Mouse (Mus musculus) thymus, adult 18-20 months (tissue): ENCODE data around the gene Wwc1.
"Not testable (repeated sequence)": the region's sequence is repeated elsewhere in the genome, so short reads cannot be mapped to it uniquely, and the experiment has no call there.

Experiments
- DNase-seq, 2 experiments: peaks; one replicate each; pipeline ENCODE4 v3.0.0; 2022; ENCODE audit warnings: mixed read lengths in 2 of 2

The Wwc1 gene

DNA sequence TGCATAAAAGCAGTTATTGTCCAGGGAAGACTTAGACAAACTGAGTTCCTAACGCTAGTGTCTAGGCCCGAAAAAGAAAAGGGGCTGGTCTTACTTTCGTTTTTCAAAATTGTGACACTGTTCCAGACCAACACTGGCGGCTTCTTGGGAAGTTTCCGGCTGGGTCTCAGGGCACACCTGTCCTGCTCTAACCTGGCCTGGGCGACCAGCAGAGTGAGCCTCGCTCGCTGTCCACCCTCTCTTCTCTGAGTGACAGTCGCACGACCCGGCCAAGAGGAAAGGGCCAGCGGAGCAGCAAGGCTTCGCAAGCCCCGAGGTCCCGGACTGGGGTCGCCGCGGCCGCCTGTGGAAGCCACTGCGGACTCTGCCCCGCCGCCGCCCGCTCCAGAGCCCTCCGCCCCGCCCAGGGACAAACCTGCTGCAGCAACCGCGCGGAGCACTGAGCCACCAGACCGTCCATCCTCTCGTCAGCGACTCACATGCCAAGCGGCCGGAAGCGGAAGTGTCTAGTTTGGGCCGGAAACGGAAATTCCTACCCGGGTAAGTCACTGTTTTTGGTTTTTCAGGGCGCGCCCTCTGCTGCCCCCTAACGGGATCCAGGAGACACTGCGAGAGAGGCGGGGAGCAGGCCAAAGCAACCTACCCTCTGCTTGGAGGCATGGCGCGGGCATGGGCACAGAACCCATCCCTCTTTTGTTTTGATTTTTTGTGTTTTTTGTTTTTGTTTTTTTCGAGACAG lies 146.1 kb downstream of the Wwc1 start, which contains the start of gene Rars:
TSS of gene Rars (minus strand) at position 485 of the 739 bp plus-strand sequence.
- DNase-seq: peak; percentile 81 to 90

DNA sequence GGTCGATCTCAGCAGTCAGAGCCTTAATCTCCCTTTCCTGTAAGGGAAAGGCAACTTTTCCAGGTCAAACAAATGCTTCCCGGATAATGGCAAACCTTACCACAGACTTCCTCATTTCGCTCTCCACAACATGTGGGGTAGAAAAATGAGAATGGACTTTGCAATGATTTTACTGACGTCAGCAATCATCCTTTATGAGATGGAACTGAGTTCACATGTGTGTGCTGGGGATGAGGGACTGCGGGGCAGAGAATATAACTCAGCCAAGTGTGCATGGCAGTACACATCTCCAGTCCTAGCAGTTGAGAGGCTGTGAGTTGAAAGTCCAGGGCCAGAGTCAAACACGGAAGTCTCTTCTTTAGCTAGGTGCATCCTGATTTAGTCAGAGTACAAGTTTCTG lies 147.1 kb downstream of the Wwc1 start:
- DNase-seq: no peak

- no peak for DNase-seq
Observed at GRCm38 (mm10) chr11:35832139-35832538, 148.2 kb downstream of the Wwc1 start.

DNA sequence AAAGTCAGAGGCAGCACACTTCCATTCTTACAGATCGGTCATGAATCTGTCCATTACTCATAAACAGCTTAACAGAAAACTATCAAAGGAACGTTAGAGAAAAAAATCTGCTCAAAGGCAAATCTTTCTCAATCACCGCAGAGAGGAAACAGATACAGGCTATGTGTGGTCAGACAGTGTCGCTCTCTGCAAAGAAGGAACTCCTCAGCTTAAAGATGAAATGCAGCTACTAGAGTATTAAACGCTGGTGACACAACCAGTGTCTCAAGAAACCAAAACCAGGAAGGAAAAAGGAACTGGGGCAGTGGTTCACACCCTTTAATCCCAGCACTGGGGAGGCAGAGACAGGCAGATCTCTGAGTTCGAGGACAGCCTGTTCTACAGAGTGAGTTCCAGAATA lies 152.6 kb downstream of the Wwc1 start:
- DNase-seq: no peak

GRCm38 (mm10) chr11:35816316-35816715 lies 164.0 kb downstream of the Wwc1 start:
- DNase-seq: no peak

- no peak for DNase-seq
Observed at GRCm38 (mm10) chr11:35811458-35811857, 168.9 kb downstream of the Wwc1 start.

- DNase-seq: no peak
Observed at GRCm38 (mm10) chr11:35801332-35801731, 179.0 kb downstream of the Wwc1 start.

DNA sequence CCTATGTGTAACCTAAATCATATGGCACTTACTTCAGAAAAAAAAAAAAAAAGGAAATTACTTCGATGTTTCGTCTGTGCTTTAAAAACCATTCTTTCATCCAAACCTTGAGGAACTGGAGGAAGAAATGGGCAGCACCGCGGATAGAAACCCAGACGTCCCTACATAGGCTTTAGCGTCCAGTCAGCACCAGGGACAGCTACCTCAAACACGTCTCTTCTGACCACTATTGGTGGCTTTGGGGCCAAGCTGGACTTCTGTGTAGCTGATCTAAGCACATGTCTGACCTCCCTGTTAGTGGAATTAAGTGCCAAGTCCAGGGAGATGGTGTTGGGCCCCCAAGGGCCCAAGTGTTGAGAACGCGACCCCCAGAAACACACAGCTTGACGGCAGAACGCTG lies 181.5 kb downstream of the Wwc1 start, which contains the start of gene Fbll1:
TSS of gene Fbll1 (minus strand) at position 11 of the 400 bp plus-strand sequence.
- no peak for DNase-seq

GRCm38 (mm10) chr11:35798495-35798820 lies 181.9 kb downstream of the Wwc1 start:
- DNase-seq: peak in 1 of 2 experiments; percentile 5

- no peak for DNase-seq
Observed at GRCm38 (mm10) chr11:35797751-35798494, 182.4 kb downstream of the Wwc1 start.

- DNase-seq: not testable (repeated sequence)
Observed at GRCm38 (mm10) chr11:35792800-35793199, 187.5 kb downstream of the Wwc1 start.

DNA sequence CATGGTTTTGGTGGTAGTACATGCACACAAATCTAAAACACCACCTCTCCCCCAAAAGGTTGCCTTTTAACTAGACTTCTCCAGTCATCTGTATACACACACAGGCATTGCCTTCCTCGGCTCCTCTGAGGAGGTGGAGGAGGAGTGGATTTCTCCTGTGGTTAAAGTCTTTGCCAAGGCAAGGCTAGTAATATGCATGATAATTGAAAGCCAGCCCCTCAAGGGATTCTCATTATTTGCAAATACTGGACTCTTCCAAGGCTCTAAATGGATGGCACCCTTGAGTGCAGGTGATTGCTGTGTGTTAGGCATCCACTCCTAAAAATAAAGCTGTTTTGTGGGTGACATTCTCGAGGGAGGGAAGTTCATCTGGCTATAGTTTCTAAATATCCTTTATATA lies 191.9 kb downstream of the Wwc1 start:
- DNase-seq: no peak
